Mouse (Mus musculus) lung, embryonic 14.5 days (tissue): ENCODE results near the gene Spin2f. TPM values are rescaled to one million over a fixed set of nuclear protein-coding genes. Genes with fewer than 3 reads are reported as not detected.
"Not testable (repeated sequence)": the region's sequence is repeated elsewhere in the genome, so short reads cannot be mapped to it uniquely, and the experiment has no call there.

Experiments
- ATAC-seq: fragments of 200-750 bp; cut with Nextera tagmentation; 2 replicates; pipeline ENCODE4 v1.8.0; 2017; ENCODE audit warnings: mild to moderate bottlenecking, moderate TSS enrichment, moderate library complexity; ENCODE audit not compliant: insufficient read depth
- DNase-seq: peaks from one replicate; pipeline ENCODE4 v3.0.0-alpha.2; 2015
- H3K27ac ChIP-seq: fragments of 300-500 bp; sonication (generic); 2 replicates; pipeline ENCODE4 v1.5.1; 2014; ENCODE audit warnings: low read depth, mild to moderate bottlenecking, moderate library complexity
- H3K27me3 ChIP-seq: fragments of 300-500 bp; sonication (generic); 2 replicates; pipeline ENCODE4 v1.6.1; 2014; ENCODE audit warnings: low read length, control low read depth; ENCODE audit not compliant: insufficient read depth
- H3K36me3 ChIP-seq: fragments of 300-500 bp; sonication (generic); 2 replicates; pipeline ENCODE4 v1.6.1; 2014; ENCODE audit warnings: control low read depth; ENCODE audit not compliant: insufficient read depth
- H3K4me1 ChIP-seq: fragments of 300-500 bp; sonication (generic); 2 replicates; pipeline ENCODE4 v1.6.1; 2014; ENCODE audit warnings: antibody characterized with exemption, control low read depth; ENCODE audit not compliant: insufficient read depth
- H3K4me2 ChIP-seq: fragments of 300-500 bp; sonication (generic); 2 replicates; pipeline ENCODE4 v1.6.1; 2014; ENCODE audit warnings: mild to moderate bottlenecking
- H3K4me3 ChIP-seq: fragments of 300-500 bp; sonication (generic); 2 replicates; pipeline ENCODE4 v1.5.1; 2014; ENCODE audit warnings: low read depth, low read length
- H3K9ac ChIP-seq: fragments of 300-500 bp; sonication (generic); 2 replicates; pipeline ENCODE4 v1.6.1; 2014
- H3K9me3 ChIP-seq: fragments of 300-500 bp; sonication (generic); 2 replicates; pipeline ENCODE4 v1.6.1; 2016; ENCODE audit warnings: low read depth, low read length, control low read depth
- WGBS: fragments of 180-500 bp; shearing (Covaris S2); extraction: QIAGEN DNeasy Blood & Tissue Kit; methylation state at CpG from one replicate; pipeline ENCODE4 v1.1.7; 2014; 5-methylcytosine and 5-hydroxymethylcytosine counted together
- polyA plus RNA-seq: library from polyadenylated mRNA; unstranded; fragments of >200 nt; fragmentation: Nextera tagmentation; extraction: Ambion mirVana; gene quantifications from 2 replicates; pipeline ENCODE4 v1.2.1, GENCODE M21; 2014

Spin2f gene
- not detected in 2 replicates for polyA plus RNA-seq

- not testable (repeated sequence) for H3K4me3 ChIP-seq, H3K4me1 ChIP-seq, H3K4me2 ChIP-seq, H3K9me3 ChIP-seq, H3K36me3 ChIP-seq, ATAC-seq, H3K27ac ChIP-seq, H3K9ac ChIP-seq, H3K27me3 ChIP-seq, DNase-seq
- 30% methylated on average over 1 of the region's 6 CpGs for WGBS
These were observed at the start of gene Spin2f for GRCm38 (mm10) chrX:31253594-31253993. Gene Spin2f, plus strand, starts transcription at chrX:31253894.

GRCm38 (mm10) chrX:31212136-31212535 lies 41.6 kb upstream of the Spin2f start:
- whole genome bisulfite sequencing, result 83% methylated on average over 7 of the region's 7 CpGs

GRCm38 (mm10) chrX:31223536-31223935 lies 30.2 kb upstream of the Spin2f start:
- H3K36me3 ChIP-seq, H3K9me3 ChIP-seq, H3K27ac ChIP-seq, H3K9ac ChIP-seq, H3K4me1 ChIP-seq, H3K4me2 ChIP-seq, DNase-seq, H3K4me3 ChIP-seq, ATAC-seq, H3K27me3 ChIP-seq: not testable (repeated sequence)
- WGBS, result 82% methylated on average over 9 of the region's 9 CpGs

More at GRCm38 (mm10) chrX:31212136-31212535, 41.6 kb upstream of the Spin2f start:
- H3K36me3 ChIP-seq, ATAC-seq, H3K9ac ChIP-seq, DNase-seq, H3K27me3 ChIP-seq, H3K27ac ChIP-seq, H3K4me3 ChIP-seq, H3K4me1 ChIP-seq, H3K9me3 ChIP-seq, H3K4me2 ChIP-seq: not testable (repeated sequence)

GRCm38 (mm10) chrX:31235088-31235487 lies 18.6 kb upstream of the Spin2f start:
- not testable (repeated sequence) for H3K4me2 ChIP-seq, H3K4me1 ChIP-seq, ATAC-seq, H3K9me3 ChIP-seq, H3K27me3 ChIP-seq, H3K4me3 ChIP-seq, H3K9ac ChIP-seq, H3K27ac ChIP-seq, H3K36me3 ChIP-seq, DNase-seq
- 63% methylated on average over 4 of the region's 4 CpGs for WGBS

- not testable (repeated sequence) for DNase-seq, H3K27ac ChIP-seq
- 72% methylated on average over 3 of the region's 3 CpGs for WGBS
These were observed 11.9 kb upstream of the Spin2f start for GRCm38 (mm10) chrX:31241754-31242153.

More at GRCm38 (mm10) chrX:31241754-31242153, 11.9 kb upstream of the Spin2f start:
- not testable (repeated sequence) for H3K4me3 ChIP-seq, H3K9ac ChIP-seq, H3K4me1 ChIP-seq, H3K9me3 ChIP-seq, H3K4me2 ChIP-seq, H3K36me3 ChIP-seq, H3K27me3 ChIP-seq, ATAC-seq

Other genes starting within 250 kb of the Spin2f start
- gene Btbd35f29, start 136.2 kb upstream of the Spin2f start, polyA plus RNA-seq, result not detected in 2 replicates
- gene Btbd35f26, start 82.6 kb downstream of the Spin2f start, polyA plus RNA-seq, result not detected in 2 replicates
- gene Btbd35f19, start 130.0 kb downstream of the Spin2f start, polyA plus RNA-seq, result not detected in 2 replicates